Mouse (Mus musculus): ENCODE measurements around the gene Utp11.

- TF ChIP-seq GATA1 (IDR thresholded peaks at IDR 0.05; ENCODE audit: borderline replicate concordance, low read length) (no peak), FLI1 (IDR thresholded peaks at IDR 0.05; ENCODE audit: low read length) (no peak)
Observed at GRCm38 (mm10) chr4:124685897-124686402, 7.5 kb downstream of the Utp11 start.
